Mouse (Mus musculus) telencephalon, adult 2 months (tissue): ENCODE measurements around the gene Cenpv.

ENCODE experiments used
- DNase-seq: peaks from one replicate; pipeline ENCODE4 v3.0.0-alpha.2; 2011; ENCODE audit warnings: low read depth, low spot score

The Cenpv gene

DNA sequence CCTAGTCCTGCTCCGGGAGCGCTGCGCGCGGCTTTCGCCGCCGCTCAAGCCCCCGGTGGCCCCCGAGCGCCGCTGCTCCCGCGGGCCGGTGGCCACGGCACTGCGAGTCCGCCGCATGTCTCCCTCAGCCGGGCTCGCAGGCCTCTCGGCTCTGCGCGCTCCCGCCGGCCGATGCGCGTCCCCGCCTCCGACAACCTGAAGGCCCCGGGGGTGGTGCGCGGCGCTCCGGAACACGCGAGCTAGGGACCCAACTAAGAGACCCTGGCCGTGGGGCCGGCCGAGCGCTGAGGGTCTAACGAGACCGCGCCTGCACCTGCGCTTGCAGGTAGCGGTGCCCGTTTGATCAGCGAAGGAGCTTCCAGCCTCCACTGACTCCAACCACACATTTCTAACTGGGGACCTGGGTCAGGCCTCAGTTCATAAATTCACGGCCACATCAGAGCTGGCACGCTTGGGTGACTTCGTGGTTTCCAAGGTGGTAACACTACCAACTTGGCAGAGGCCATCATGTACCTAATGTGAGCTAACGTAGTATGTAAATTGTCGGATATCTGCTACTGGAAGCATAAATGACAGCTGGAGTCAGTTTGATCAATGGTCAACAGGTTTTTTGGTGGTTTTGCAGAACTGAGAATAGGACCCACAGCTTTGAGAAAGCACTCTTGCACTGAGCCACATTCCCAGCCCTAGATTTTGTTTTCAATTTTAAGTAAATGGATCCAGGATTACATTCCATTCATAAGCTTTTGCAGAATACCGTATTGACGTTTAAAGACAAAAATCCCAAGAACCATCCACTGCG, at the start of gene Cenpv:
Gene Cenpv, minus strand, starts transcription at position 173 of the 802 bp plus-strand sequence.
- no peak for DNase-seq

GRCm38 (mm10) chr11:62587034-62587433, 48.0 kb upstream of the Cenpv start:
- no peak for DNase-seq

DNA sequence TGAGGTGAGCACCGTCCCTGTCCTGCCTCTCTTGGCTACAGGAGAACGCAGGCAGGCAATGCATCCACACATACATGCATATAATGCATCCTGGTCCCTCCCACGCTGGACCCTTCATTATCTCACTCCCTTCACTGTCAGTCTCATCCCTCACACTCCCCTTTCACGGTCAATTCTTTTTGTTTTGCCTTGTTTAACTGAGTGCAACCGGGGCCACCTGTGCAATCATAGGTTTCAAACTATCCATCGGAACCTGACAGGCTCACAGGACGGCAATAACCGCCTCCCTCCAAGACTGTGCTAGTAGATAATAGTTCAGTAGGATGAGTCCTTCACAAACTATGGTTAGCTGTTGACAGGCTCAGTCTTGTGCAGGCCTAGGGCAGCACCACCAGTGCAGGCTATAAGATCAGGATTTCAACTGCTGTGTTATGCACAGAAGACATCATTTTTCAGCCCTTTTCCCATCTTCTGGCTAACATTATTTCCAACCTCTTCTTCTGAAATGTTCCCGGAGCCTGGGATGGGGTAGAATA, 45.7 kb upstream of the Cenpv start:
- no peak for DNase-seq

- DNase-seq, result no peak
Observed at GRCm38 (mm10) chr11:62583031-62583430, 44.0 kb upstream of the Cenpv start.

GRCm38 (mm10) chr11:62576530-62577152, 37.6 kb upstream of the Cenpv start:
- DNase-seq, result peak; percentile 46

- peak; percentile 82 for DNase-seq
Observed at GRCm38 (mm10) chr11:62575659-62576438, 36.8 kb upstream of the Cenpv start.

- DNase-seq, result peak; percentile 55
Observed at GRCm38 (mm10) chr11:62575297-62575658, 36.2 kb upstream of the Cenpv start.

DNA sequence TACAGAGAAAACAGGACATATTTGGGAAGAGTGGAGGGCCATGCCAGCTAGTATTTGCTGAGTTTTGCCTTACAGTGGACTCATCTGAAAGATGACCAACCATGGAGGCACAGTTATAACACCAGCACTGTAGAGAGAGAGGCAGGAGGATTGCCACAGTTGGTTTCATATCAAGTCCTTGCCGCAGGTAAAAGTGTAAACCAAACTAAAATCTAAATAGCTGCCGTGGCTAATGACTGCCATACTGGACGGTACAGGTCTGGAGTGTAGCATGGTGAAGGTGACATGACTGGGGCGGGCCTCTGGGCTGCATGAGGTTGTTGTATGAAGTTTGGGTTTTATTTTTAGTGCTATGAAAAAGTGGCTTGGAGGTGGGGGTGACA, 35.6 kb upstream of the Cenpv start:
- no peak for DNase-seq

DNA sequence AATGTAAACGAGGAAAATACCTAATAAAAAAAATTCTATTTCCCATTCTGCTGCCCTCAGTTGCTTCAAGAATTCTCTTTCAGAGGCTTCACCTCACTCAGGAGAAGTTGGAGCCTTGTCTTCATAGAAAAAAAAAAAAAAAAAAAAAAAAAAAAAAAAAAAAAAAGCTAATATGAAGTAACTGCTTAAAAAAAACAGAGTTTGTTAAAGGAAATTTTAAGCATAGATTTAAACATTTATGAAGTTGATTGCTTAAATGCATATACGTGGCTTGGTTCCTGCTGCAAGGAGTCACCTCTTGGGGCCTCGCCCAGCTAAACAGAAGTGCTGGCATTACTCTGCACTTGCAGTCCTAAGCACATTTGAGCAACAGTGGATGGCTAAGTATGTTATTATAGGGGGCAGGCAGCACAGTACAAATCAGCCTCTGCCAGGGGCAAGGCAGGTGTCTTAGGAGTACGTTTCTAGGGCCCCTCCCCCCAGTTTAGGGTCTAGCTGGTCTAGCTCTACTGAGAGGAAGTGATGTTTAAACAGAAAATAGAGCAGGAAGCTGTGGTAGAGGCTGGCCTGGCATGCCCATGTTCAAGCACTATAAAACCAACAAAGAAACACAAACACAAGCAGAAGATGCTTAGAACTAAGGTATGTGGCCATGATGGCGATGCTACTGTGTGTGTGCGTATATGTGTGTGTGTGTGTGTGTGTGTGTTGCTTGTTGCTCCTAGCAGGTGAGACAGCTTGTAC, 35.1 kb upstream of the Cenpv start, which contains the start of gene Trpv2:
Gene Trpv2, plus strand, starts transcription at position 528 of the 744 bp plus-strand sequence.
- no peak for DNase-seq

- DNase-seq, result no peak
Observed at GRCm38 (mm10) chr11:62568300-62568699, 29.2 kb upstream of the Cenpv start.

GRCm38 (mm10) chr11:62566211-62566610, 27.1 kb upstream of the Cenpv start:
- DNase-seq, result no peak

- no peak for DNase-seq
Observed at GRCm38 (mm10) chr11:62565747-62566146, 26.7 kb upstream of the Cenpv start.

GRCm38 (mm10) chr11:62563590-62563989, 24.5 kb upstream of the Cenpv start:
- no peak for DNase-seq

- DNase-seq, result no peak
Observed at GRCm38 (mm10) chr11:62560463-62561016, 21.5 kb upstream of the Cenpv start.

DNA sequence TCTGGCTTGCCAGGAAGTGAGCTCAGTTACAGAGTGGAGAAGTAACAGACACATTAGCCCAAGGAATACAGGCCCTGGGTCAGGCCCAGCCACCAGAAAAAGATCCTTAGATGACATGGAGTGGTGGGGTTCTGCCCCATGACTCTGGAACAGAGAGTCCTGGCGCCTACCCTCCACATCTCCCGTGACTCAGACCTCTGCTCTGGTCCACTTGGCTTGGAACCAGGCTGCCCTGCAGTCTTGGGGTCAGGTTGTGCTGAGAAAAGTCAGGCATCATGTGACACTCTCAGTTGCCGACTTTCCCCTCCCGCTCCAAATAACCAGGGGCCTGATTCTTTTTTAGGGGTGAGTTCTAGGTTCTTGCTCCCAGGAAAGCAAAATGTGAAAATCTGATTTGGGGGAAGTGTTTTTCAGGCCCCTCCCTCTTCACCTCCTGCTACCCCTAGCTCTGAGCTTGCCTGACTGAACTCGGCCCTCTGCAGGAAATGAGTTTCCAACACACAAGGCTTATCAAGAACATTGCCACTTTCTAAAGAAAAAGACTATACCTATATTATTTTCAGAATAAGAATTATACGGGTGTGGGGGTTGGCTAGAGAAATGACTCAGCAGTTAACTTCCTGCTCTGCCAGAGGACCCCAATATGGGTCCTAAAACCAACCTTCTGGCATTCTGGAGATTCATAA, 20.0 kb upstream of the Cenpv start:
- no peak for DNase-seq

DNA sequence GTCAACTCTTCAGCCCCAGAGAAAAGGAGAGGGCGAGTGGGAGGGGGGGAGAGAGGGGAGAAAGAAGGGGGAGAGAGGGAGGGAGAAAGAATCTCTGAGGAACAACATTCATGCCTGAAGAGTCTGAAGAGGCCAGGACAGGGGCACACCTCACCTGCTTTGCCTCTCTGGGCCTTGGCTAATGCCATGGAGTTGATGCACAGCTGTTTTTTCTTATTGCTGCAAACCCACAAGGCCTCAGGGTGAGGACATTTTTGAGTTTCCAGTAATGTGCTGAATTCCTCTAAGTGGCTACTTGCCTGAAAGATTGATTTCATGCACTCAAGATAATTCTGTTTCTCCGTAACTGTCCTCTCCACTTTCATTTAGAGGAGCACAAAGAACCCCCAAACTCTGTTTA, 19.1 kb upstream of the Cenpv start:
- DNase-seq, result no peak

- no peak for DNase-seq
Observed at GRCm38 (mm10) chr11:62557205-62557604, 18.1 kb upstream of the Cenpv start.

GRCm38 (mm10) chr11:62555896-62556412, 16.9 kb upstream of the Cenpv start:
- no peak for DNase-seq

DNA sequence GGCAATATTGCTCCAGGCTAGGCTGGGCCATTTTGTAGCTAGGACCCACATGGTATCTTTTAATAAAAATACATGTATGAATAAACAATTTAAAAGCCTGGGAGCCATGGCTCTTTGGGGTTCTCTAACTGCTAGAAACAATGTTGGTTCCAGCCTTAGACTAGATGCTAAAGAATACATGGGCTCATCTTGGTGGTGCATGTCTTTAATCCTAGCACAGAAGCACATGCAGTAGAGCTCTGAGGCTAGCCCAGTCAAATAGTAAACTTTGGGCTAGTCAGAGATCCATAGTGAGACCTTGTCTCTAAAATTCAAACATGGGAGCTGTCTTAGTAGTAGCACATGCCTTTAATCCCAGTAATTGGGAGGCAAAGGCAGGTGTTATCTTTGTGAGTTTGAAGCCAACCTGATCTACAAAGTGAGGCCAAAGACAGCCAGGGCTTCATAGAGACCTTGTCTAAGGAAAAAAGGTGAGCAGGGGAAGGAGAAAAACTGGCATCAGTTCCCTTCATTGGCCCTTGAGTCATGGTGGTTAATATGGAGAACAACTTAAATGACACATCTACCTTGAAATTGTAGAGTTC, 16.0 kb upstream of the Cenpv start:
- no peak for DNase-seq
